Mouse (Mus musculus) thymus, postnatal 10 days (tissue): ENCODE measurements around the gene Col2a1.

Experiments
- DNase-seq, 2 experiments: peaks; one replicate each; pipeline ENCODE4 v3.0.0; 2021; ENCODE audit warnings: low spot score in 2 of 2

The Col2a1 gene

GRCm38 (mm10) chr15:98003822-98004739 is at the start of gene Col2a1:
Gene Col2a1, minus strand, starts transcription at chr15:98004695.
- DNase-seq = no peak

- DNase-seq = no peak
These were observed 47.2 kb upstream of the Col2a1 start for GRCm38 (mm10) chr15:98051685-98052084.

GRCm38 (mm10) chr15:98048918-98049700 is 44.6 kb upstream of the Col2a1 start:
- no peak for DNase-seq

- DNase-seq = no peak
These were observed 39.9 kb upstream of the Col2a1 start for GRCm38 (mm10) chr15:98044387-98044786.

- no peak for DNase-seq
These were observed 39.5 kb upstream of the Col2a1 start for GRCm38 (mm10) chr15:98043967-98044366.

- no peak for DNase-seq
These were observed 38.0 kb upstream of the Col2a1 start for GRCm38 (mm10) chr15:98042508-98042907.

- no peak for DNase-seq
These were observed 35.2 kb upstream of the Col2a1 start for GRCm38 (mm10) chr15:98039682-98040081.

GRCm38 (mm10) chr15:98036578-98036977 is 32.1 kb upstream of the Col2a1 start:
- DNase-seq = no peak

- DNase-seq = no peak
These were observed 30.7 kb upstream of the Col2a1 start for GRCm38 (mm10) chr15:98035076-98035755.

GRCm38 (mm10) chr15:98033233-98033748 is 28.8 kb upstream of the Col2a1 start:
- no peak for DNase-seq

GRCm38 (mm10) chr15:98029798-98030197 is 25.3 kb upstream of the Col2a1 start:
- DNase-seq = no peak

- no peak for DNase-seq
These were observed 22.7 kb upstream of the Col2a1 start for GRCm38 (mm10) chr15:98026967-98027904.

GRCm38 (mm10) chr15:98025611-98026010 is 21.1 kb upstream of the Col2a1 start:
- DNase-seq = no peak

GRCm38 (mm10) chr15:98023137-98023536 is 18.6 kb upstream of the Col2a1 start:
- no peak for DNase-seq

- no peak for DNase-seq
These were observed 17.4 kb upstream of the Col2a1 start for GRCm38 (mm10) chr15:98021886-98022285.

- DNase-seq = no peak
These were observed 14.6 kb upstream of the Col2a1 start for GRCm38 (mm10) chr15:98019047-98019446.

GRCm38 (mm10) chr15:98017925-98018324 is 13.4 kb upstream of the Col2a1 start:
- no peak for DNase-seq

- no peak for DNase-seq
These were observed 8.3 kb upstream of the Col2a1 start for GRCm38 (mm10) chr15:98012810-98013209.

- DNase-seq = no peak
These were observed 686 bp upstream of the Col2a1 start for GRCm38 (mm10) chr15:98005181-98005580.

GRCm38 (mm10) chr15:98004740-98005159 is 255 bp upstream of the Col2a1 start:
- DNase-seq = no peak
